Mouse (Mus musculus) brown adipose tissue, adult 24 weeks (tissue): Measurements from ENCODE around the gene Tnfrsf1a. TPM values are rescaled to one million over a fixed set of nuclear protein-coding genes. Genes with fewer than 3 reads are reported as not detected.
"Not testable (repeated sequence)": the region's sequence is repeated elsewhere in the genome, so short reads cannot be mapped to it uniquely, and the experiment has no call there.

ENCODE experiments used
- H3K27ac ChIP-seq: fragments of 200-500 bp; replicated peaks from 2 replicates; pipeline ENCODE4 v1.5.1; 2012; ENCODE audit warnings: low read depth, mild to moderate bottlenecking, low read length
- H3K4me1 ChIP-seq: fragments of 200-500 bp; 2 replicates; pipeline ENCODE4 v1.6.1; 2012; ENCODE audit warnings: low read length, mixed read lengths; ENCODE audit not compliant: control insufficient read depth, insufficient read depth, insufficient read length
- H3K4me3 ChIP-seq: fragments of 200-500 bp; 2 replicates; pipeline ENCODE4 v1.5.1; 2012; ENCODE audit warnings: low read depth, mild to moderate bottlenecking, low read length, moderate library complexity; ENCODE audit not compliant: insufficient read depth
- polyA plus RNA-seq: library from polyadenylated mRNA; stranded (reverse); fragments of >200 nt; gene quantifications from 2 replicates; pipeline ENCODE4 v1.2.4, GENCODE M21; 2012; ENCODE audit not compliant: missing spikeins, insufficient read depth, insufficient read length

The Tnfrsf1a gene
- polyA plus RNA-seq, result 52.3 and 69.7 TPM in 2 replicates

GRCm38 (mm10) chr6:125348721-125349574, at the start of gene Tnfrsf1a:
Gene Tnfrsf1a (plus strand): TSS chr6:125349362.
- peak within 1 kb of the TSS; percentile 78 for H3K4me3 ChIP-seq
- H3K27ac ChIP-seq, result peak within 1 kb of the TSS; percentile 97
- peaks cover 44% of the 10 kb centered on the region for H3K4me1 ChIP-seq

GRCm38 (mm10) chr6:125300982-125301381, 48.2 kb upstream of the Tnfrsf1a start:
- Histone ChIP-seq H3K4me3 (no peak overlapping the region), H3K27ac (no peak overlapping the region), H3K4me1 (peaks cover 6% of the 10 kb centered on the region)

GRCm38 (mm10) chr6:125302231-125302982, 46.8 kb upstream of the Tnfrsf1a start:
- peaks cover 6% of the 10 kb centered on the region for H3K4me1 ChIP-seq
- H3K27ac ChIP-seq, result peak overlapping the region; percentile 22; the same call in 1 of the 2 replicates
- H3K4me3 ChIP-seq, result no peak overlapping the region

- Histone ChIP-seq H3K4me3 (no peak overlapping the region), H3K4me1 (peaks cover 6% of the 10 kb centered on the region), H3K27ac (no peak overlapping the region)
These were observed 45.9 kb upstream of the Tnfrsf1a start for GRCm38 (mm10) chr6:125303242-125303641.

GRCm38 (mm10) chr6:125304408-125304807, 44.8 kb upstream of the Tnfrsf1a start:
- H3K4me1 ChIP-seq, H3K4me3 ChIP-seq, H3K27ac ChIP-seq: not testable (repeated sequence)

- Histone ChIP-seq H3K4me3 (no peak overlapping the region), H3K27ac (no peak overlapping the region), H3K4me1 (peaks cover 6% of the 10 kb centered on the region)
These were observed 43.7 kb upstream of the Tnfrsf1a start for GRCm38 (mm10) chr6:125305465-125305864.

- peaks cover 7% of the 10 kb centered on the region; the same call in 1 of the 2 replicates for H3K4me1 ChIP-seq
- no peak overlapping the region for H3K4me3 ChIP-seq
These were observed 42.1 kb upstream of the Tnfrsf1a start for GRCm38 (mm10) chr6:125307091-125307490.

GRCm38 (mm10) chr6:125308921-125309320, 40.2 kb upstream of the Tnfrsf1a start:
- H3K4me1 ChIP-seq, result peaks cover 8% of the 10 kb centered on the region
- no peak overlapping the region for H3K4me3 ChIP-seq
- H3K27ac ChIP-seq, result no peak overlapping the region

More at GRCm38 (mm10) chr6:125307091-125307490, 42.1 kb upstream of the Tnfrsf1a start:
- H3K27ac ChIP-seq, result no peak overlapping the region

GRCm38 (mm10) chr6:125309406-125309805, 39.8 kb upstream of the Tnfrsf1a start:
- H3K4me3 ChIP-seq, result no peak overlapping the region
- no peak overlapping the region for H3K27ac ChIP-seq
- H3K4me1 ChIP-seq, result peaks cover 11% of the 10 kb centered on the region

- peaks cover 12% of the 10 kb centered on the region for H3K4me1 ChIP-seq
- H3K27ac ChIP-seq, result no peak overlapping the region
- peak overlapping the region; percentile 73 for H3K4me3 ChIP-seq
These were observed 37.0 kb upstream of the Tnfrsf1a start for GRCm38 (mm10) chr6:125312171-125312570.

GRCm38 (mm10) chr6:125312581-125313355, 36.4 kb upstream of the Tnfrsf1a start:
- peaks cover 12% of the 10 kb centered on the region for H3K4me1 ChIP-seq
- peak overlapping the region; percentile 73 for H3K4me3 ChIP-seq
- H3K27ac ChIP-seq, result peak overlapping the region; percentile 82

- peak within 1 kb of the TSS; percentile 73 for H3K4me3 ChIP-seq
- peaks cover 12% of the 10 kb centered on the region for H3K4me1 ChIP-seq
- H3K27ac ChIP-seq, result peak within 1 kb of the TSS; percentile 91
These were observed 35.5 kb upstream of the Tnfrsf1a start, which contains the start of gene Ltbr for GRCm38 (mm10) chr6:125313546-125314230. Gene Ltbr (minus strand): TSS chr6:125313885.

- H3K4me3 ChIP-seq, result peak overlapping the region; percentile 61
- H3K27ac ChIP-seq, result peak overlapping the region; percentile 91
- peaks cover 12% of the 10 kb centered on the region for H3K4me1 ChIP-seq
These were observed 35.0 kb upstream of the Tnfrsf1a start for GRCm38 (mm10) chr6:125314231-125314563.

- Histone ChIP-seq H3K4me1 (peaks cover 12% of the 10 kb centered on the region), H3K4me3 (no peak overlapping the region), H3K27ac (no peak overlapping the region)
These were observed 34.4 kb upstream of the Tnfrsf1a start for GRCm38 (mm10) chr6:125314746-125315145.
